Mouse (Mus musculus): ENCODE results near the gene Fam180a. TPM values are rescaled to one million over a fixed set of nuclear protein-coding genes. Genes with fewer than 3 reads are reported as not detected.
A peak's percentile ranks its signal among the peaks of the same experiment; 100 is the strongest.

Fam180a gene
- polyA plus RNA-seq, 1 experiment from 2014 or later, result 0.10 TPM

DNA sequence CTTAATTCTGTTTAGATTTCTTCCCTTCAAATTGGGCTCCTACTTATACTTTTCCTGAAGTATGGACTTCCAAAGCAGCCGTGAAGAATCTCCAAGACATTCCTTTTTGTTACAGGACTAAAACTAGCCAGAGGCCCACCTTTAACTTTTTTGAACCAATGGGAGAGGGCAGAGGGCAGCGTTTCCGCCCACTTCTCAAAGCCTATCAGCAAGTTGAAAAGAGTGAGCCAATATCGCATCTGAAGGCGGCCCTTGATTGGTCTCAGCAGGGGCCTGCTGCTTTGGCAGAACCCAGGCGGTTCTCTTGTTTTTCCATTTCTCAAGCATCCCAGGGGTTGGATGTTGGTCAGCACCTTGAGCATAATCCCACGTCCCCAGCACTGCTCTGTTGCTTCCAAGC lies 17.9 kb downstream of the Fam180a start, which contains the start of gene Slc13a4:
Slc13a4 (minus strand) TSS at position 95 of the 400 bp plus-strand sequence.
- ATAC-seq (ENCODE audit: low FRiP score, low read depth), result no peak
- H3K36me3 ChIP-seq, result no peaks in the 10 kb centered on the region
- 21% methylated on average over 7 of the region's 7 CpGs for WGBS

GRCm38 (mm10) chr6:35307136-35307535 lies 18.8 kb downstream of the Fam180a start:
- no peaks in the 10 kb centered on the region for H3K9me3 ChIP-seq
- H3K4me3 ChIP-seq, result no peak overlapping the region
- 83% methylated on average over 13 of the region's 13 CpGs for WGBS
- H3K27ac ChIP-seq (replicated peaks), result no peak overlapping the region
- ATAC-seq (ENCODE audit: low FRiP score, low read depth), result no peak
- no peaks in the 10 kb centered on the region for H3K27me3 ChIP-seq
- H3K36me3 ChIP-seq, result no peaks in the 10 kb centered on the region
- H3K4me2 ChIP-seq (replicated peaks), result no peak overlapping the region
- H3K9ac ChIP-seq (replicated peaks), result no peak overlapping the region
- no peaks in the 10 kb centered on the region for H3K4me1 ChIP-seq

More for the DNA sequence above, 17.9 kb downstream of the Fam180a start, which contains the start of gene Slc13a4:
- no peak within 1 kb of the TSS for H3K4me2 ChIP-seq (replicated peaks)
- H3K4me3 ChIP-seq, result no peak within 1 kb of the TSS
- no peak within 1 kb of the TSS for H3K27ac ChIP-seq (replicated peaks)
- H3K4me1 ChIP-seq, result no peaks in the 10 kb centered on the region
- no peak within 1 kb of the TSS for H3K9ac ChIP-seq (replicated peaks)
- no peaks in the 10 kb centered on the region for H3K9me3 ChIP-seq
- no peaks in the 10 kb centered on the region for H3K27me3 ChIP-seq

DNA sequence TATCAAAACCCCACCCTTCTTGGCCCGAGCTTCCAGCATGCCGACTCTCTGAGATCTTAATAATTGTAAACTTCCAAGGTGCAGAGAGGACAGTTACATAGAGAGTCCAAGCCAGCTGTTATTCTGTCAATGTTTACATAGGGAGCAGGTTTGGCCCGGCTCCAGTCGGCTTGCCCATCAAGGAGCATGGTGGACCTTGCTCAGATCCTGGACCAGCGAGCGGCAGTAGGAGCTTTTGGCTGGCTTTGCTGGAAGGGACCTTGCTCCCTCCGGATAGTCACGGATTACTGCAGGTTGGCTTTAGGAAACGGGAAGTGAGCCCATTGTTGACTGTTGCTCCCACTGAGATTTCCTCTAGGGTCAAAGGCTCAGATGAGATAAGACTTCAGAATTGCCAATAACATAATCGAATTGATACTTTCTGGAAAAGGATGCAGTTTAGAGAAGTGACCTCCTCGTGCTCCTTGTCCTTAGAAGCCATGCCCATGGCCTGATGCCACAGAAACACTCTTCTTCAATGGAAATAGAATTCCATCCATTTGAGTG lies 22.5 kb downstream of the Fam180a start:
- no peak for ATAC-seq (ENCODE audit: low FRiP score, low read depth)
- no peak overlapping the region for H3K4me3 ChIP-seq
- no peaks in the 10 kb centered on the region for H3K9me3 ChIP-seq
- H3K27me3 ChIP-seq, result no peaks in the 10 kb centered on the region
- no peak overlapping the region for H3K4me2 ChIP-seq (replicated peaks)
- H3K4me1 ChIP-seq, result no peaks in the 10 kb centered on the region
- H3K27ac ChIP-seq (replicated peaks), result no peak overlapping the region
- H3K9ac ChIP-seq (replicated peaks), result no peak overlapping the region
- WGBS, result 84% methylated on average over 11 of the region's 11 CpGs
- H3K36me3 ChIP-seq, result no peaks in the 10 kb centered on the region

- no peaks in the 10 kb centered on the region for H3K36me3 ChIP-seq
- H3K27ac ChIP-seq (replicated peaks), result no peak overlapping the region
- no peak overlapping the region for H3K4me2 ChIP-seq (replicated peaks)
- no peak for ATAC-seq (ENCODE audit: low FRiP score, low read depth)
- H3K4me1 ChIP-seq, result no peaks in the 10 kb centered on the region
- WGBS, result 98% methylated on average over 7 of the region's 7 CpGs
- H3K9me3 ChIP-seq, result no peaks in the 10 kb centered on the region
- H3K4me3 ChIP-seq, result no peak overlapping the region
- H3K27me3 ChIP-seq, result no peaks in the 10 kb centered on the region
- no peak overlapping the region for H3K9ac ChIP-seq (replicated peaks)
Observed at GRCm38 (mm10) chr6:35302581-35302980, 23.4 kb downstream of the Fam180a start.

DNA sequence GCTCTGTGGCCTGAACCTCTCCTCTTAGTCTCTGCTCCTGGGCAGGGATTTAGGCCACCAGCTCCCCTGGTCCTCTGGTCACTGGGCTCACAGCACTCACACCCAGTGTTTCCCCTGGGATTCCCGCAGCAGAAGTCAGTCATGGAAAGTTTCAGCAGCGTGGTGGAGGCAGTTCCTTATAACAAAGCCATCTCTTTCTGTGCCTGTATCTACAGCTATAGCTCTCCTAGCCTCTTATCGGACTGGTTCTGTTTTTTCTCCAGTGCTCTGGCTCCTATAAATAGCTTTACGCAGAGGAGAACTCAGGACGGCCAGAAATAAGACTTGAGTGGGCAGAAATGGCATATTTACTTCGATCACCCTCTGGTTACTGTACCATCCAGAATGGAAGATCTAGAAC lies 27.6 kb downstream of the Fam180a start:
- Histone ChIP-seq H3K4me3 (no peak overlapping the region), H3K9me3 (no peaks in the 10 kb centered on the region), H3K9ac (replicated peaks) (no peak overlapping the region), H3K27me3 (no peaks in the 10 kb centered on the region), H3K36me3 (no peaks in the 10 kb centered on the region), H3K27ac (replicated peaks) (no peak overlapping the region), H3K4me2 (replicated peaks) (no peak overlapping the region), H3K4me1 (peaks cover 4% of the 10 kb centered on the region; the same call in 1 of the 2 replicates)
- no peak for ATAC-seq (ENCODE audit: low FRiP score, low read depth)
- WGBS, result 93% methylated on average over 6 of the region's 6 CpGs

- Histone ChIP-seq H3K4me1 (peaks cover 4% of the 10 kb centered on the region; the same call in 1 of the 2 replicates), H3K27me3 (no peaks in the 10 kb centered on the region), H3K36me3 (no peaks in the 10 kb centered on the region), H3K9ac (replicated peaks) (no peak overlapping the region), H3K4me2 (replicated peaks) (no peak overlapping the region), H3K4me3 (no peak overlapping the region), H3K27ac (replicated peaks) (no peak overlapping the region), H3K9me3 (no peaks in the 10 kb centered on the region)
- 90% methylated on average over 7 of the region's 7 CpGs for whole genome bisulfite sequencing
- ATAC-seq (ENCODE audit: low FRiP score, low read depth), result no peak
Observed at GRCm38 (mm10) chr6:35297516-35298227, 28.3 kb downstream of the Fam180a start.

DNA sequence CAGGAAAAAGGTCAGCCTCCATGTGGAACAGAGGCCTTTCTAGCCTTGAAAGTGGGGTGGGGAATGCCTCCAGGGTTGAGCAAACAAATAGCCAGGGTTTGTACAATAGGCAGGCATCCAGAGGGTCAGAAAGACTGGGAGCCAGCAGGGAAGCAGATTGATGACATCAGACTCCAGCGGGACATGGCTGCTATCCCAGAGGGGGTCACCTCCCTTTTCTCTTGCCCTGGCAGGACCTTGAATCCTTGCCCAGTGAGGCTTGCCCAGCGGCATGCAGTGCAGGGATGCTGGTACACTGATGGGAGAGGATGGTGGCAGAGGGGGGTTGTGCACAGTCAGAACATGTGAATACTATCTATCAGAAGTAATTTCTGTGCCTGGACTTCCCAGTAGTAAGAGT lies 28.9 kb downstream of the Fam180a start:
- Histone ChIP-seq H3K27ac (replicated peaks) (no peak overlapping the region), H3K9me3 (no peaks in the 10 kb centered on the region), H3K4me1 (peaks cover 4% of the 10 kb centered on the region; the same call in 1 of the 2 replicates), H3K4me3 (no peak overlapping the region), H3K9ac (replicated peaks) (no peak overlapping the region), H3K36me3 (no peaks in the 10 kb centered on the region), H3K27me3 (no peaks in the 10 kb centered on the region), H3K4me2 (replicated peaks) (no peak overlapping the region)
- no peak for ATAC-seq (ENCODE audit: low FRiP score, low read depth)
- 64% methylated on average over 2 of the region's 2 CpGs for whole genome bisulfite sequencing

DNA sequence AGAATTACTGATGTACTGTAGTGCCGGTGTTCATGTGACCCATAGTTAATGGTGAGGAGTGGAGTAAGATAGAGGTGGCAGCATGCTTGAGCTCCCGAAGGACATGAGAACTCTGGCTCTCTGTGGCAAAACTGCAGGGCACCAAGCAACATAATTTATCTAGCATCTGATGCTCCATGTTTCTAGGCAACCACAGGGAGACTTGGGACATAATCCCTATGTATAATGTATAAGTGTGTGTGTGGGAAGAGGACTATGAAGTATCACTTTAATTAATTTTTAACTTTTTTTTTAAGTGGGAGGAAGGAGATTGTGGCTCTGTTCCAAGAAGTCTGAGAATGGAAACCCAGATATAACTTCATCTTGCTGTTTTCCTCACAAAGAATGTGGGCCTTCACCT lies 31.0 kb downstream of the Fam180a start:
- H3K4me2 ChIP-seq (replicated peaks), result no peak overlapping the region
- H3K4me3 ChIP-seq, result no peak overlapping the region
- peaks cover 4% of the 10 kb centered on the region; the same call in 1 of the 2 replicates for H3K4me1 ChIP-seq
- no peak overlapping the region for H3K9ac ChIP-seq (replicated peaks)
- no peaks in the 10 kb centered on the region for H3K36me3 ChIP-seq
- no peaks in the 10 kb centered on the region for H3K9me3 ChIP-seq
- 81% methylated on average over 2 of the region's 2 CpGs for WGBS
- H3K27me3 ChIP-seq, result no peaks in the 10 kb centered on the region
- no peak for ATAC-seq (ENCODE audit: low FRiP score, low read depth)
- H3K27ac ChIP-seq (replicated peaks), result no peak overlapping the region

- Histone ChIP-seq H3K4me2 (replicated peaks) (no peak overlapping the region), H3K9ac (replicated peaks) (no peak overlapping the region), H3K4me3 (no peak overlapping the region), H3K27ac (replicated peaks) (no peak overlapping the region), H3K36me3 (no peaks in the 10 kb centered on the region), H3K4me1 (peaks cover 13% of the 10 kb centered on the region; the same call in 1 of the 2 replicates), H3K27me3 (no peaks in the 10 kb centered on the region), H3K9me3 (no peaks in the 10 kb centered on the region)
- ATAC-seq (ENCODE audit: low FRiP score, low read depth), result no peak
- 87% methylated on average over 8 of the region's 8 CpGs for WGBS
Observed at GRCm38 (mm10) chr6:35289676-35290075, 36.3 kb downstream of the Fam180a start.

GRCm38 (mm10) chr6:35288920-35289319 lies 37.0 kb downstream of the Fam180a start:
- H3K4me3 ChIP-seq, result no peak overlapping the region
- no peak overlapping the region for H3K9ac ChIP-seq (replicated peaks)
- no peak overlapping the region for H3K27ac ChIP-seq (replicated peaks)
- no peaks in the 10 kb centered on the region for H3K9me3 ChIP-seq
- peak; percentile 62; the same call in 1 of the 2 replicates for ATAC-seq (ENCODE audit: low FRiP score, low read depth)
- no peaks in the 10 kb centered on the region for H3K27me3 ChIP-seq
- H3K4me1 ChIP-seq, result peaks cover 13% of the 10 kb centered on the region; the same call in 1 of the 2 replicates
- H3K4me2 ChIP-seq (replicated peaks), result no peak overlapping the region
- 24% methylated on average over 7 of the region's 7 CpGs for WGBS
- H3K36me3 ChIP-seq, result no peaks in the 10 kb centered on the region

DNA sequence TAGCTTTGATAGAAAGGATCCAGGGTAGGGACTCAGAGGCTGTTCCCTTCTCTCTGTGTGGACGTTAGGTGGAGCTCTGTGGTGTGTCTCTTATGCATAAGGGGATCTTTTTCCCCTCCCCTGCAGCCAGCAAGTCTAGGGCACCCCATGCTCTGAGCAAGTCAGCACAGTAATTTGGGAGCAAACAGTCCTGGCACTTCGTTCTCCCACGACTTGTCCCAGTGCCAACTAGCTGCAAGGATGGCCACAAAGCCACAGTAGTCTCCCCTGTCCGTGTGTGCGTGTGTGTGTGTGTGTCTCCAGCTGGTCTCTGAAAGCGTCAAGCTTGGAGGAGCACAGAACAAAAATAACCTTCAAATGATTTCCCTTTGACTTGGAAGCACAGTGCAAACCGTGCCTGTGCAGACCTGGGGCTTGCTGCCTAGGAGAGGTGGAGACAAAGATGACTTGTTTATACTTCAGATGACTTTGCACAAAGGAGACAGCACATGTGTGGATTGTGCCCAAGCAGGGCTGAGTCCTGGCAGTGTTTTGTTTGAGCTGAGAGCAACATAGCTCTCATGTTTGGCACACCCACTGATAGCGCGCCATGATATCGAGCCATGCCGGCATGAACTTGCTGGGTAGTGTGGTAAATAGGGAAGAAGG lies 37.7 kb downstream of the Fam180a start:
- Histone ChIP-seq H3K4me3 (no peak overlapping the region), H3K4me2 (replicated peaks) (no peak overlapping the region), H3K4me1 (peaks cover 13% of the 10 kb centered on the region; the same call in 1 of the 2 replicates), H3K36me3 (no peaks in the 10 kb centered on the region), H3K27me3 (no peaks in the 10 kb centered on the region), H3K27ac (replicated peaks) (no peak overlapping the region), H3K9me3 (no peaks in the 10 kb centered on the region), H3K9ac (replicated peaks) (no peak overlapping the region)
- 81% methylated on average over 11 of the region's 11 CpGs for WGBS
- ATAC-seq (ENCODE audit: low FRiP score, low read depth), result no peak

DNA sequence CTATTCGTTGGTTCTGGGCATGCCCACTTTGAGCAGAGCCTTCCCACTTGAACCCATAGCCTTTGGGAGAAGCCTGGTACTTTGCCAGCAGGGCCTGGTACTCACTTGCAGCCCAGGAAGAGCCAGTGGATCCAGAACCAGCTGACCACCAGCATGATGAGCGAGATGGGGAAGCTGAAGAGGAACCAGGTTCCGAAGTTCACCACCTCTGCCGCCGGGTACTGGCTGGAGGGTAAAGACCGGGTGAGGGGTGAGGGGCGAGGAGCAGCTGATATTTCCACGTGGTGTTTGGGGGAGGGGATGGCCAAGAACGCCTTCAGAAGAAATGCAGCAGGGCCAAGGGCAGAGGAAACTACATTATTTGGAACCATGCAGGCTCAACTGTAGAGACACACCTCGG lies 46.6 kb downstream of the Fam180a start:
- no peaks in the 10 kb centered on the region for H3K36me3 ChIP-seq
- no peak overlapping the region for H3K4me2 ChIP-seq (replicated peaks)
- ATAC-seq (ENCODE audit: low FRiP score, low read depth), result no peak
- 88% methylated on average over 10 of the region's 10 CpGs for WGBS
- H3K4me3 ChIP-seq, result no peak overlapping the region
- H3K9ac ChIP-seq (replicated peaks), result no peak overlapping the region
- no peaks in the 10 kb centered on the region for H3K27me3 ChIP-seq
- no peak overlapping the region for H3K27ac ChIP-seq (replicated peaks)
- no peaks in the 10 kb centered on the region for H3K9me3 ChIP-seq
- no peaks in the 10 kb centered on the region for H3K4me1 ChIP-seq

Measured in midbrain, embryonic 12.5 days (tissue).